Mouse (Mus musculus): ENCODE measurements around the gene Klrb1f.
"Not testable (repeated sequence)": the region's sequence is repeated elsewhere in the genome, so short reads cannot be mapped to it uniquely, and the experiment has no call there.

Klrb1f gene

DNA sequence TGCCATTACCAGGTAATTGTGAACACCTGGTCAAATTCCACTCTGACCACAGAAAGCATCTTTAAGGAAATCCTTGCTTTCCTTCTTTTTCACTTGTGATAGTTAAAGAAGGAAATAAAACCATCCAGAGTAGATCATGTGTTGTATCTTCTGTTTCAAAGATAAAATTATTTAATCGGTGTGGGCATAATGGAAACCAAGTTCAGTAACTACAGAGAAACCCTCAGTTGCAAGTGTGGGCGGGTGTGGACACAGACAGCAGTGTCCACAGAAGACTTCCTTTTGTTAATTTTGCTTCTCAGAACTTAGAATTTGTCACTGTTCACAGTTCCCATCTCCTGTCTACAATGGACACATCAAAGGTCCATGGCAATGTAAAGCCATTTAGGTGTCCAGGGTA is at the start of gene Klrb1f:
Klrb1f (plus strand) TSS at position 301 of the 400 bp plus-strand sequence.
- no peak for DNase-seq (ENCODE audit: low read depth, low spot score)

DNA sequence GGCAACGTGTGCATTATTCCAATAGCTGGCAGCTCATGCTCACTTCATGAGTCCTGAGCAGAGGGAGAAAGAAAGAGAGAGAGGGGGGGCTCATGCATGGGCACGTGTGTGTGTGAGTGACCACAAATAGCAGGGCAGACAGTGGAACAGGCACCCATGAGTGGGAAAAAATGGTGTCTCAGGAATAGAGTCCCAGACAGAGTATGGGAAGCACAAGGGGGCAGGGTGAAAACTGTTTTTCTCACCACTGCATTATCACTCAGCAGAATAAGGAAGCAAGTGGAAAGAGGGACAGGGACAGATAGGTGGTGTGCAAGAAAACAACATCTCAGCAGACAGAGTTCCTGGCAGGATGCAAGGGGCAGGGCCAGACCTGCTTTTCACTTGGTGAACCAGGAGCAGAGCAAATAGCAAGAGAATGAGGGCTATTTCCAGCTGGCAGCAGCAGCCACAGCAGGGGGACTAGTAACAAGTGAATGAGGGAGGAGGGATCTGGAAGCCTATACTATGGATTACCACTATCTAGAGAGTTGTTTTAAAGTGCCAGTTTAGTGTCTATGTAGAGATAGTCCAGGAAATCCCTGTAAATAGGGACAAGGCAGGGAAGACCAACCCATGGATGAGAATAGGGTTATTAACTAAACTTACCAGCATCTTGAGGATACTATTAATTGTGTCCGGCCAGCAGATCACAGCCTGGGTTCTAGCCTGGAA is 49.5 kb upstream of the Klrb1f start:
- no peak for DNase-seq (ENCODE audit: low read depth, low spot score)

DNA sequence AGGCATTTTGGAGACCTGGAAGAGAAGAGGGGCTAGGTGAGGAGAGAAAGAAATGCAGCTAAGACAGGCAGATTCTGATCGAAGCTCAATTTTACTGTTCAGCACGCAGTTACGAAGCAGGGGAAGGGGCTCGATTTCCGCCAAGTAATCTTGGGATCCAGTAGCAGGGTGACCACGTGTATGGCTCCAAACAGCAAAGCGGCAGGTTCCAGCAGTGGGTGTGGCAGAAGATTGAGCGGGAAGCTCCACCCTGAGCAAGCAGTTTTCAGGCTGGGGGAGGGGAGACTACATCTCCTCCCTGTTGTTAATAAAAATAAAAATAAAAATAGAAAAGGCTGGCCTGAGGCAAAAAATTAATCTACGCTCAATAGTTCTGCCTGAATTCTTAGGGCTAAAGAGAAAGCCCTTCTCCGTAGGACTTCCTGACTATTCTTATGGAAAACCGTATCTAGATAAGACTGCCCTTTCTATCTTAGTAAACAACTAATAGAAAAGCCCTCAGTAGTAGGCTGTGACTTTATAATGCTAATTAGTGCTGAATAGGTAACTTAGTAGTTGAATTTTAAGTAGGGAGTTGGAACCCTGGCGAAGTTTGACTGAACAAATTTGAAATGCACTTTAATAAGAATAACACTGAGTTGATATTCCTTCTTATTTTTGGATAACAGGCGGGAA is 48.8 kb upstream of the Klrb1f start:
- DNase-seq (ENCODE audit: low read depth, low spot score): no peak

DNA sequence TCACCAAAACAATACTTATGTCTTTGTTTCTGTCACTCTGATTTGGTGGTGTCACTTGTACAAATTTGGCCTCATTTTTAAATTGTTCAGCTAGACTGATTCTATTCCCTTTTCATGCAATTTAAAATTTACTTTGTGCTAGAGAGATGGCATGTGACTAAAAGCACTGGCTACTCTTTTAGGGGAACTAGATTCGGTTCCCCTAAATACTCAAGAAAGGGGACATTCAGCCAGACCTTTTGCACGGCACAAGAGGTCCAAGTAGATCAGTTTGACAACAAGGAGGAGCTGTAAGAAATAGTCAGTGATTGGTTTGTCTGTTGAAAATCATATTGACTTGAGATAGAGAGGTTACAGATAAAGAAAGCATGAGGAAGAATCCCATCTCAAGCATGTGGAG is 44.3 kb upstream of the Klrb1f start:
- no peak for DNase-seq (ENCODE audit: low read depth, low spot score)

DNA sequence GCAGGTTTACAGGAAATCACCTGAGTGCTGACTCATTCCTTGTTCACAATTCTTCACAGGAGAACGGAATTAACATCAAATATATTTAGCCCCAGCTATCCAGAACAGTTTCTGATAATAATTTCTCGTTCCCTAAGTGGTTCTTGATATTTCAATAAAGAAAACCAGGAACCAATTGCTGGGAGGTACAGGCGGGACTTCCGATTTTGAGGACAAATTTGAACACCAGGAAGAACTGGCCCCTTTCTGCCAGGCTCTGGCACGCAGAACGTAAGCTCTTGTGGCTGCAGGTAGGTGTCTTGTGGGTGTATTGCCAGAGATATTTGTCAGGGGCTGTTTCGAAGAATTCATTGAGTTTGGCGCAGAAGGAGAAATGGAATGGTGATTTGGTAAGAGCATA is 37.1 kb upstream of the Klrb1f start:
- no peak for DNase-seq (ENCODE audit: low read depth, low spot score)

DNA sequence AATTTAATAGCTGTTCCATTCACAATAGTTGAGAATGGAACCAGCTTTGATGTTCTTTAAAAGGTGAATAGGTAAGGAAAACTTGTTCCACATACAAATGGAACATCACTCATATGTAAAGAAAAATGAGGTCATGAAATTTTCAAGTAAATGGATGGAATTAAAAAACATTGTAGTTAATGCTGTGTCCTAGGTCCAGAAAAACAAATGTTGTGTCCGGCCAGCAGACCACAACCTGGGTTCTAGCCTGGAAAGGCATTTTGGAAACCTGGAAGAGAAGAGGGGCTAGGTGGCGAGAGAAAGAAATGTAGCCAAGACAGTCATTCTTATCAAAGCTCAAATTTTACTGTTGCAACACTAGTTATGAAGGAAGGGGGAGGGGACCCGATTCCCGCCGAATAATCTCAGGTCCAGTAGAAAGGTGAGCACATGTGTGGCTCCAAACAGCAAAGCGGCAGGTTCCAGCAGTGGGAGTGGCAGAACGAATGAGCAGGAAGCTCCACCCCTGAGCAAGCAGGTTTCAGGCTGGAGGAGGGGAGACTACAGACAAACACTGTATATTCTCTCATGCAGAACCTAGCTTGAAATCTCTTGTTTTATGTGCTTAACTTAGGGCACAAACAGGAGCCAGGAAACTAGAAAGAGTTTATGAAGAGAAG is 35.7 kb upstream of the Klrb1f start:
- not testable (repeated sequence) for DNase-seq (ENCODE audit: low read depth, low spot score)

DNA sequence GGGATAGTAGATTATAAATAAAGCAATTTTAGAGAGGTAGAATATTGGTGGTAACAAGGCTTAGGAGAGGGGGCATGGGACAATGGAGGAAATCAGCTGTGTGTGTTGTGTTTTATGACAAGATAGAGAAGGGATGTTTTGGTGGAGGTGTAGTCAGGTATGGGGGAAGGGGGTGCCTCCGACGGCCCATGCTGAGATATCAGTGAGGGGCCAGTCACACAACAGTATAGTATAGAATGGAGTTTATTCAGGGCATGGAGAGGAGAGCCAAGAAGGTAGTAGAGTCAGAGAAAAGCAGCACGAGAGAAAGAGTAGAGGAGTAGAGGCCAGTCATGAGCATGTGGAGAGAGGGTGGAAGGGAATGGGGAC is 35.2 kb upstream of the Klrb1f start:
- DNase-seq (ENCODE audit: low read depth, low spot score): no peak

DNA sequence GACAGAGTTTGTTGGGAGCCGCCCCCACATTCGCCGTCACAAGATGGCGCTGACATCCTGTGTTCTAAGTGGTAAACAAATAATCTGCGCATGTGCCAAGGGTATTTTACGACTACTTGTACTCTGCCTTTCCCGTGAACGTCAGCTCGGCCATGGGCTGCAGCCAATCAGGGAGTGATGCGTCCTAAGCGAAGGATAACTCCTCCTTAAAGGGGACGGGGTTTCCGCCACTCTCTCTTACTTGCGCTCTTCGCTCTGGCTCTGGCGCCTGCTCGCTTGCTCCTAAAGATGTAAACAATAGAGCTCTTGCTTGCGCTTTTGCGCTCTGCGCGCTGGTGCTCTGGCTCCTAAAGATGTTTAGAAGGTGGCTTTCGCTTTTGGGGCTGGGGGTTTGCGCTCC is 33.7 kb upstream of the Klrb1f start:
- DNase-seq (ENCODE audit: low read depth, low spot score): not testable (repeated sequence)

DNA sequence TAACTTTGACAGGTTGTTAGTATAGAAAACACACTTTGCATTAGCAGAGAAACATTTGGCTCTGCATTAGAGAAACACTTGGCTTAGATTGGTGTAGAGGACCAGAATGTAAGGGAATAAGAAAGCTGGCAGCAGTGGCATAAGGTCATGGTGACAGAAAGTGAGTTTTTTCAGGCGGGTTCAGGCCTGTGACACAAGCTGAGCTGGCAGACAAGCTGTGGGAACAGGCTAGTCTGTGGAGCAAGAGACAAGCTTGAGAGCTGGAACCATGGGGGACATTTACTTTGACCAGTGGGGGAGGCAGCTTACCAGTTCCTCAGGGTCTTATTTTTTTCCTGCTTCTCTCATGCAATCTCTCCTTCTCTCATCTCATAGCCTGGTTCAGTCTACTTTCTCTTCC is 32.7 kb upstream of the Klrb1f start:
- no peak for DNase-seq (ENCODE audit: low read depth, low spot score)

DNA sequence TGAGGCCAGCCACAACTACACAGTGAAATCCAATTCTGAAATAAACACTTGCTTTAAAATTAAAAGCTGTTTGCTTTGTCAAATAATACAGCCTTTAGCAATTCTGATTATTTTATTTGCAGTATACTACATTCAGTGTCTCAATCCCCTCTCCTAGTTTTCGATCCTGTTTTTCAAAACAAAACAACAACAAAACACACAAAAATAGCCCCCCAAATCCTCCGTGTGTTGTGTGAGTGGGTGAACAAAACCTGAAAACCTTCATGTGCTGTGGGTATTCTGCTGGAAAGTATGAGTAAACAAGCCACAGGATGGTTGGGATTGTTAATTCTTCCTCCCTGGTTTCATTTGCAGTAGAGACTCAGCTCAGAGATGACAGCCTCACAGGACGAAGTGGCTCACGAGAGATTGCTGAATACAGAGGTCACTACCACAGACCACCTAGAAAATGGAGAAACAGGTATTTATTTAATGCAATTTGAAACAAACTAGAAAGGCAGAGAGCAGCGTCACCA is 31.9 kb upstream of the Klrb1f start:
- DNase-seq (ENCODE audit: low read depth, low spot score): no peak

DNA sequence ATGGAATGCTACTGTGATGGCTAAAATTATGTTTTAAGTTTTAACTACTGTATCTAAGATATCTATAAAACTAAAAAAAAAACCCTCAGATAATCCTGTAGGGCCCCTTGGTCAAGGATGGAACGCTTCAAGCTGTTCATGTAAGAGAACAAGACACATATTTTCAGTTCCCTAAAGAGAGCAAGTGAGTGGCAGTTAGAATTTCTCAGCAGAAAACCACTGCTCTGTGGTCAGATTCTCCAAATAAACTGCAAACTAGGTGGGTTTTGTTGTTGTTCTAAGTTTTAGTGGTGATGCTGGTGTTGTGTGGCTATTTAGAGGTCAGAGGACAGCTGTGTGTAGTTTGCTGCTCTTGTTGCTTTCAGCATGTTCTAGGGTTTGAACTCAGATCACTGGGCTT is 31.3 kb upstream of the Klrb1f start:
- no peak for DNase-seq (ENCODE audit: low read depth, low spot score)

DNA sequence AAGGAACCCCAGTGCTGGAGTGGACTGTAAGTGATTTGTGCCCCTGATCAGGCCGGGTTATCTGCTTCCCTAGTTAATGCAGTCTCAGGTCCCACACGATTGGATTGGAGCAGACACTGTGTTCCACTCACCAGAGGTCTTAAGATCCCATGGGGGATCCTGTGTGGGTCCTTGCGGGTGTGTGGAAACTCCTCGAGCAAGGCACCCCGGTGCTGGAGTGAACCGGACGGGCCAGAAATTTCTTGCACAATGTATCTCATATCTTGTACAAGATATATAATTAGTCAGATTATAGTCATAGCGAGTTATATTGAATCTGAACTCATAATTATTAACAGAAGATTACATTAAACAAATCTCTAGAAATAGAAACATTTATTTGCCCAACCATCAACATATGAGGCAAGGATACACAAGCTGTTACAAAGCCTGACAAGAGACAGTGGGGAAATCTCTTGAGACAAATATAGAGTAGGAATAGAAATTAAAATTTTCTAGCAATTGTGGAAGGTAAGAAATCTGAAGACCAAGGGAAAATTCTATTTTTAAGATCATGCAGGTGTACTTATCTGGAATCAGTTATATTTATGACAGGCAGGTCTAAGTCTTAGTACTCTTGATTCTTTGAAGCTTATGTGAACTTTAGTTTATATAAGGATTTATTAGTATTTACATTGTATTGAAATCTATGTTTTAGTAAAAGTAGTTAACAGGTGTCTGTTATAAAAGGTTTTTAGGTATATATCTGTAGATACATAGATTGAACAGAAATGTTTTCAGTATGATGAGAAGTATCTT is 18.1 kb upstream of the Klrb1f start:
- DNase-seq (ENCODE audit: low read depth, low spot score): no peak

DNA sequence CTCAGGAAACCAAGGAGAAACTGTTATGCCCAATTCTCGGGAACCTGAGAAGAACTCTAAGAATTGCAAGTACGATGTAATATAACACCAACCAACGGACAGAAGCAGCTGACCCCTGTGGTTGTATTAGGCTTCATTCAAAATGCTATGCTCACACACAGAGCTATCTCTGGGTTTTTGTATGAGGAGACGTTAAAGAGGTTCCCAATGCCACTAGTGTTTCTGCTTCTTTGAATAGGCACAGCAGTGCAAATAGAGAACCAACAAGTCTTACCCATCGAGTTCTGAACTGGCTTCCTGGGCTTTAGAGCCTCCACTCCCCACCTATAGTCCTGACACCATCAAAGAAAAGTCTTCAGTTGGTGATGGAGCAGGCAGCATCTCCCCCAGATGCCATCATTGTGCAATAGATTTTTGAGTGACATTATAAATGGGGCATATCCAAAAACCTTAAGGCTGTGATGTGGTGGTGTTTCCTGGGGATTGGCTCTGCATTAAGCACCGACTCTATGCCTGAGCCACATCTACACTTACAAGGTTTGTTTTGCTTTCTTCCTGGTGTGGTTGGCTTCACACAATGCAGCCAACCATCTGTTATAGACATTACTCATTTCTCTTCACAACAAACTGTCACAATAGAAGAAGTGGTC is 15.4 kb upstream of the Klrb1f start:
- DNase-seq (ENCODE audit: low read depth, low spot score): no peak

DNA sequence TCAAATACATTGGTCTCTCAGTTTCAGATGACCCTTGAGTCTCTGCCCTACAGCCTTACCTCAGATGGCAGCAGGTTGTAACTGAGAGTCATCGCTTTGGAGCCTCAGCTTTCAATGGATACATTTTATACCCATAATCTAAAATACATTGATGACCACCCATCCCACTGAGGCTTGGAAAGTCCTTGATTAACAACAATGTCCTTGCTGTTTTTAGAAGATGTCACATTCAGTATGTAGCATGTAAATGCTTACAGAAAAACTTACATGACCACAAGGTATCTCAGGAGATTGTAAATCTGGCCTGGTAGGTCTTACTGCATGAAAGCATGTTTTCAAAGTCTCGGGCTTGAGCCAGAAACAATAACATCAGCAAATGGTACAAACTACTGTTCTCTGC is 14.7 kb upstream of the Klrb1f start:
- no peak for DNase-seq (ENCODE audit: low read depth, low spot score)

DNA sequence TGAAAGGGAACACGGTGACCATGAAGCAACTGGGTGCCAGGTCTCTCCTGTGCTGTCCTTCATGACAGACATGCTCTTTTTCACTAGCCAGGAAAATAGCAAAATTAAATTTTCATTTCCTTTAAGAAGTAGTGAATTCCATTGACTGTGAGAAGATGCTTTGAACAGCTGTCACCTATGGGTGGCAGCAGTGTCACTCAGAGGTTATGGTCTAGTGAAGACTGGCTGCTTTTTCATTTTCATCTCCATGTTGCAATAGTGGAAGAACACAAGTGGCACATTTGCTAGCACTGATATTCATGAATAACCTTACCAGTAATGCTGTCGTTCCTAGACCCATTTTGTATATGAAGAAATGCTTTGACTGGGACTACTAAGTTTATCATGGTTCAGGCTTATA is 12.3 kb upstream of the Klrb1f start:
- no peak for DNase-seq (ENCODE audit: low read depth, low spot score)

DNA sequence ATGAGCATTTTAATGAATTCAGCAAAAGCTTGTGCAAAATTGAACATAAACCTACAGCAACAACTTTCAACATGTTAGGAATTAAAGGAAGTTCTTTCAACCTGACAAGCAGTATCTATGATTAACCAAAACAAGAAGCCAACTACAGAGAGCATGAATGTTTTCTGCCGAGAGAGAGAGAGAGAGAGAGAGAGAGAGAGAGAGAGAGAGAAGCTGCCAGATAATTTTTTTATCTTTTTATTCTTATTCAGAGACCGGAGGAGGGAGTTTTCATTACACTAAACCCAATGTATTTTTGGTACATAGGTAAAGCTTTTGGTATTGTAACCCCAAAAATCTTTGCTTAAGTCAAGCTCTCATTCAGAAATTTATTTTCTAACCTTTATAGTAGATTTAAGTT is 10.7 kb upstream of the Klrb1f start:
- no peak for DNase-seq (ENCODE audit: low read depth, low spot score)

DNA sequence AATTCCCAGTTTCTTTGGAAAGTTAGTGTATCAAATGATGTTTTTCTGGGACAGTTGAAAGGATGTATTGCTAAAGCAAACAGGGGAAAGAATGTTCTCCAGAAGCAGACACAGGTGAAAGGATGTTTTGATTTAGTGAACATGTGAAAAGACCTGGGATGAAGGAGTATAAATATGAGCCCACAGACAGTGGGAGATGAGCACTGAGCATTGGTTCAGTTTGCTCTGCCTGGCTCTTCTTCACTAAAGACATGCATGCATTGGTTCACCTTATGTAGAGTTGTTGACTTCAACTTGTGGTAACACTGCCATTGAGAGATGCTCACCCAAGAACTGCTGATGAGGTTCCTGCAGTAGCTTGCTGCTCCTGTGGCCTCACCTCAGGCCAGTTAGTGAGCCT is 9.4 kb upstream of the Klrb1f start:
- DNase-seq (ENCODE audit: low read depth, low spot score): no peak

DNA sequence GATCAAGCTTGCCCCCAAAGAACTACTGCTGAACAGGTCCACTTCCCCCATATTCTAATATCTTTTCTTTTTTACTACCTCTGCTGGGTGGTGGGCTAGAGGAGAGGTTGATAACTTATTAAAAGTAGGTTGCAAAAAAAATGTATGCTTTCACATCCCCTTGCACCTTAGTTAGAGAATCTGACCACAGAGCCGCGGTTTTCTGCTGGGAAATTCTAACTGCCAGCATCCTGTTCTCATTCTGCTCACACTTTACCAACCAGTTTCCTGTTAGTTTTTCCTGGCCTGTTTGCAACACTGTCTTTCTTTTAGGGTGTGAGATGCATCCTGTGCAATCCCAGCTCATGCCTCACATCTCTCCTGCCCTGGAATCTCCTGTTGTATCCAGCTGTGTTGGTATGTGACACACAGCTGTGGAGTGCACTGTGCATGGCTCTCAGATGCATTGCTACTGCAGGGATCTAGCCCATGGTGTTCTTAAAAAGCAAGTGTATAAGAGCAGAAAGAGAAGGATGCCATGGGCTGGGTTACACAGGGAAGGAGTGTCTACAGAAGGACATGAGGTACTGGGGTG is 8.7 kb upstream of the Klrb1f start:
- DNase-seq (ENCODE audit: low read depth, low spot score): no peak

DNA sequence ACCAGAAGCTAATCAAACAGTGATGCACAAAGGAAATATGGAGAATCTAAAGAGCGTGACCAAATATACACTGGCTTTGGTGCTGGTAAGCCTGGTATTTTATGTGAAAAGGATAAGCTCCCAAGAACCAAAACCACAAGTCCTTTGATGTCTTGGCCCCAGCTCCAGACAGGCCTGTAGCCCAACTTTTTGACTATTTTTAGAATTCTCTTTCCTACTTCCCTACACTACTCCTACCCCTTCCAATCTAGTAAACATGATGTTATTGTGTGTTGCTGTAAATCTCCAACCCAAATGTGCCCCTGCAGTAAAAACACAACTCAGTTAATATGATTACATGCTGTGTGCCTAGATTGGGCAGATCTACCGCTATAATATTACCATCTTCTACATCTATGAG is 4.2 kb upstream of the Klrb1f start:
- no peak for DNase-seq (ENCODE audit: low read depth, low spot score)

DNA sequence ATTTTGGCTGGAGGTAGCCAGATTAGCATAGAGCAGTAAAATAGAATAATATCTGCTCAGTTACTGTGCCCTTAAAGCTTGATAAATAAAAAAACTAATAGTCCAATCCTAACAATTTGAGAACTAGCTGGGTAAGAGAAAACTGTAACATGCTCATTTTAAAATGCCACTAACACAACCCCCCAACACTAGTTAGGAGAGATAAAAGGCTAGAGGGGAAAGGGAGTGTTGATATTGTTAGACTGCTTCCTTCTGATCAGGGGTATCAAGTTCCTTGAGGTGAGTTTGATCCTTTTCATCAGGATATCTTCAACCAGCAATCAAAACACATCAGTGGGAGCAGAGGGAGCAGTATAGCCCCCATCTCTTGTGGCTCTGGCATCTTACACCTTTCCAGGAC is 3.2 kb upstream of the Klrb1f start:
- DNase-seq (ENCODE audit: low read depth, low spot score): no peak

DNA sequence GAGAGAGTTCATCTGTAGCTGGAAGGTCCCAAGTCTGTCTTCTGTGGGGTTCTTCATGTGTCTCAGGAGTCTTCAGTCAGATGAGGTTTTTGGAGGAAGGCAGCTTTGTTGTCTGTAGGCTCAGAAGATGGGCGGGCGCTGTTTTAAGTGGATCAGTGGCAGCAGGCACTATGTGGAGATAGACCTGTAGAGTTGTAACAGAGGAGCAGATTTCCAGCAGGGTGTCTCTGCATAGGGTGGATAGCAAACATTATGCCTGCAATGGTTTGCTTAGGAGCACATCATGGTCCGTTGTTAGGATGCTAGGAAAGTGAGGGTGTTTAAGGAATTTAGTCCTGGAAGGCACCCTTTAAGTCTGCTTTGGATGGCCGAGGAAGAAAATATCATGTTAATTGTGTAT is 2.7 kb downstream of the Klrb1f start:
- DNase-seq (ENCODE audit: low read depth, low spot score): no peak

All from telencephalon, adult 2 months (tissue).